In genomic region chr17:45928903-45929477, GRCm38 (mm10) we compare ENCODE assay signal across 20 mouse cellular contexts.
DNase-seq lines count a peak whose midpoint lies in the region; ATAC-seq and TF ChIP-seq lines count a peak whose summit lies in the region.
"Had no signal": no experiment of that assay in that cellular context is flagged by ENCODE, and none has a peak within 500 bp of the region (broad histone marks: within the 10 kb centered on the region; RNA-seq: fewer than 3 reads in every experiment).

No protein-coding gene starts in this region.

- no peak for DNase-seq in hindbrain, embryonic 10.5 days (ENCODE audit: low spot score)
- DNase-seq in hindbrain, postnatal 0 days (ENCODE audit: low spot score): no peak
- DNase-seq in 3134 (ENCODE audit: extremely low read depth, insufficient read length, low spot score): peak; percentile 28
- DNase-seq in limb, embryonic 11.5 days (ENCODE audit: low spot score): peak; percentile 55
- DNase-seq in gastrocnemius, postnatal 14 days: no peak
- DNase-seq in frontal cortex, adult 2 months (ENCODE audit: extremely low spot score in 1 of 2, low spot score in 1 of 2): no peak
- DNase-seq in urinary bladder, postnatal 25 days (ENCODE audit: low spot score): no peak
- DNase-seq: cerebellum, adult 2 months; gastrocnemius, adult 2 months; heart, postnatal 4 days; kidney, adult 18-20 months had no signal

- H3K9me3 ChIP-seq in hindbrain, embryonic 10.5 days: no peaks in the 10 kb centered on the region
- H3K9me3 ChIP-seq in hindbrain, postnatal 0 days (ENCODE audit: low read length): no peaks in the 10 kb centered on the region
- no peaks in the 10 kb centered on the region for H3K9me3 ChIP-seq in embryonic facial prominence, embryonic 12.5 days
- H3K9me3 ChIP-seq in limb, embryonic 11.5 days (ENCODE audit: control insufficient read depth, low read length): no peaks in the 10 kb centered on the region
- H3K9me3 ChIP-seq: heart, embryonic 13.5 days; liver, embryonic 15.5 days; neural tube, embryonic 12.5 days had no signal

- H3K4me2 ChIP-seq in hindbrain, postnatal 0 days (ENCODE audit: low read depth, low read length): no peak overlapping the region
- H3K4me2 ChIP-seq in embryonic facial prominence, embryonic 12.5 days (replicated peaks): no peak overlapping the region
- H3K4me2 ChIP-seq in limb, embryonic 11.5 days (ENCODE audit: low read depth, severe bottlenecking): no peak overlapping the region
- H3K4me2 ChIP-seq: heart, embryonic 13.5 days; liver, embryonic 15.5 days; neural tube, embryonic 12.5 days had no signal

- H3K36me3 ChIP-seq in hindbrain, embryonic 10.5 days: no peaks in the 10 kb centered on the region
- H3K36me3 ChIP-seq in hindbrain, postnatal 0 days (ENCODE audit: insufficient read depth, low read length): no peaks in the 10 kb centered on the region
- H3K36me3 ChIP-seq in embryonic facial prominence, embryonic 12.5 days: no peaks in the 10 kb centered on the region
- no peaks in the 10 kb centered on the region for H3K36me3 ChIP-seq in limb, embryonic 11.5 days (ENCODE audit: control insufficient read depth, insufficient read depth, low read length)
- H3K36me3 ChIP-seq: heart, embryonic 13.5 days; liver, embryonic 15.5 days; neural tube, embryonic 12.5 days had no signal

- H3K27ac ChIP-seq in hindbrain, embryonic 10.5 days: peak overlapping the region; percentile 77
- no peak overlapping the region for H3K27ac ChIP-seq in hindbrain, postnatal 0 days
- peak overlapping the region; percentile 88 for H3K27ac ChIP-seq in embryonic facial prominence, embryonic 12.5 days
- H3K27ac ChIP-seq in limb, embryonic 11.5 days (replicated peaks; ENCODE audit: low read depth, low read length): peak overlapping the region; percentile 70; the same call in 1 of the 2 replicates
- H3K27ac ChIP-seq: gastrocnemius, adult 2 months; heart, embryonic 13.5 days; kidney, postnatal 0 days; layer of hippocampus, adult 2 months; liver, embryonic 15.5 days; neural tube, embryonic 12.5 days had no signal

- H3K27me3 ChIP-seq in hindbrain, embryonic 10.5 days (ENCODE audit: insufficient read depth, poor library complexity, severe bottlenecking): peaks cover 41% of the 10 kb centered on the region
- no peaks in the 10 kb centered on the region for H3K27me3 ChIP-seq in hindbrain, postnatal 0 days (ENCODE audit: insufficient read depth, low read length)
- H3K27me3 ChIP-seq in embryonic facial prominence, embryonic 12.5 days: 0 out of 2 replicates have a peak, but pooled peaks cover 3% of the 10 kb centered on the region
- no peaks in the 10 kb centered on the region for H3K27me3 ChIP-seq in limb, embryonic 11.5 days (ENCODE audit: control insufficient read depth, insufficient read depth, low read length)
- H3K27me3 ChIP-seq: heart, embryonic 13.5 days; liver, embryonic 15.5 days; neural tube, embryonic 12.5 days had no signal

- 77% methylated on average over 8 of the region's 8 CpGs for WGBS in hindbrain, embryonic 10.5 days
- WGBS in hindbrain, postnatal 0 days: 63% methylated on average over 8 of the region's 8 CpGs
- WGBS in embryonic facial prominence, embryonic 12.5 days: 44% methylated on average over 8 of the region's 8 CpGs
- WGBS in limb, embryonic 11.5 days: 48% methylated on average over 8 of the region's 8 CpGs

- no peak for ATAC-seq in hindbrain, postnatal 0 days
- no peak for ATAC-seq in embryonic facial prominence, embryonic 12.5 days (ENCODE audit: insufficient number of reproducible peaks, insufficient read depth, low FRiP score, low TSS enrichment)
- peak; percentile 64; the same call in 1 of the 2 replicates for ATAC-seq in limb, embryonic 11.5 days (ENCODE audit: insufficient number of reproducible peaks, low FRiP score, low TSS enrichment, low read depth)
- ATAC-seq: forebrain, embryonic 16.5 days; hindbrain, embryonic 16.5 days; lung, postnatal 0 days had no signal

- intact Hi-C loops in gastrocnemius, postnatal 14 days (cut with DNase I; ENCODE audit: low total_unique reads): no loop called here

- no peak overlapping the region for H3K4me3 ChIP-seq in hindbrain, embryonic 10.5 days
- no peak overlapping the region for H3K4me3 ChIP-seq in hindbrain, postnatal 0 days (ENCODE audit: low read length)
- no peak overlapping the region for H3K4me3 ChIP-seq in embryonic facial prominence, embryonic 12.5 days
- no peak overlapping the region for H3K4me3 ChIP-seq in limb, embryonic 11.5 days (ENCODE audit: low read depth, low read length)
- H3K4me3 ChIP-seq: gastrocnemius, adult 2 months; heart, embryonic 13.5 days; layer of hippocampus, adult 2 months; liver, embryonic 15.5 days; neural tube, embryonic 12.5 days had no signal

- no peak overlapping the region for H3K9ac ChIP-seq in hindbrain, postnatal 0 days (replicated peaks; ENCODE audit: low read length)
- no peak overlapping the region for H3K9ac ChIP-seq in embryonic facial prominence, embryonic 12.5 days
- no peak overlapping the region for H3K9ac ChIP-seq in limb, embryonic 11.5 days (ENCODE audit: low read length)
- H3K9ac ChIP-seq: heart, embryonic 13.5 days; liver, embryonic 15.5 days; neural tube, embryonic 12.5 days had no signal

- peaks cover 56% of the 10 kb centered on the region for H3K4me1 ChIP-seq in hindbrain, embryonic 10.5 days (replicated peaks)
- no peaks in the 10 kb centered on the region for H3K4me1 ChIP-seq in hindbrain, postnatal 0 days (ENCODE audit: insufficient read depth, low read length)
- peaks cover 41% of the 10 kb centered on the region for H3K4me1 ChIP-seq in embryonic facial prominence, embryonic 12.5 days
- H3K4me1 ChIP-seq in limb, embryonic 11.5 days (ENCODE audit: control insufficient read depth, insufficient read depth, low read length): peaks cover 25% of the 10 kb centered on the region

- no peak for TF ChIP-seq CTCF in hindbrain, postnatal 0 days (IDR thresholded peaks at IDR 0.05; ENCODE audit: low read depth)

Comparison
In these comparisons a context has a peak if more than half of its experiments do, and no peak if none do; other contexts are left out.
1. DNase-seq: peak in 3134 (single experiment) and limb, embryonic 11.5 days (single experiment); none in hindbrain, embryonic 10.5 days (single experiment), hindbrain, postnatal 0 days (single experiment), gastrocnemius, postnatal 14 days (single experiment), frontal cortex, adult 2 months (0 of 2) and urinary bladder, postnatal 25 days (single experiment).